Mouse (Mus musculus): ENCODE measurements around the gene Ntan1. TPM values are rescaled to one million over a fixed set of nuclear protein-coding genes. Genes with fewer than 3 reads are reported as not detected.
"Not testable (repeated sequence)": the region's sequence is repeated elsewhere in the genome, so short reads cannot be mapped to it uniquely, and the experiment has no call there.

Ntan1 gene
- 152 and 162 TPM in 2 replicates for polyA plus RNA-seq (2014; fragmentation: Nextera tagmentation; extraction: Ambion mirVana)

DNA sequence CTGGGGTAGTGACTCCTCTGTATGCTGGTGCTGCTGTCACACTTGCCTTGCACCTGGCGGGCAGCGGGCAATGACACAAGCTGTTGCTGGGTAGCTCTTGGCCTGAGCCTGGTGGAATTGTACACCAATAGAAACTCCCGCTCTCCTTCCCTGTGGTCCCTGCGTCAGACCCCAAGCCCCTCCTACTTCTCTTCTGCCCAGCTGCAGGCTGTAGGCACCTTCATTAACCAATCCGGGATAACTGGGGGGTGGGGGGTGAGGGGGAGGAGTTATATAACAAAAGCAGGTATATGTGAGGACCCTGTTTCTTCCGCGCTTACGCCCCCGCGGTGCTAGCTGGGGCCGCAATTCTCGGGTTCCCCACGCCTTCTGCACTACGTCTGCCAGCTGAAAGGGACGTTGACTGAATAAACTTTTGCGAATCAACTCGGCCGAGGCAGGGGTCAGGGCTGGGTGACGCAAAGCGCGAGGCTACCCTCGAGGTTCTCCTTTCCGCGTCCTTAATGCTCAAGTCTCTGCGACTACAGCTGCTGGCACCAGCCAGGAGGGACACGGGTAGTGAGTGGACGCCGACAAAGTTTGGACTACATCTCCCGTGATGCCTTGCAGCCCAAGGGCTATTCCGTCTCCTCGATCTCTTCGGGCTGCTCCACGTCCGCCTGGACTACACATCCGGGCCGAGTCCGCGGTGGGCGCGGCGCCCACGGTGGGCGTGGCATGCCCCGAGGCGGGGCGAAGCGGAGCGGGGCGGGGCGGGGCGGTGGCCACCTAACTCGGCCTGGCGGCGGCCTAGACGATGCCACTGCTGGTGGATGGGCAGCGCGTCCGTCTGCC, at the start of gene Ntan1:
TSS of gene Ntan1 (plus strand) at position 286 of the 834 bp plus-strand sequence.
- ATAC-seq (ENCODE audit: insufficient read depth, low FRiP score, low TSS enrichment), result peak; percentile 96
- Histone ChIP-seq H3K27ac (ENCODE audit: low read depth, low read length) (peak within 1 kb of the TSS; percentile 90), H3K4me3 (ENCODE audit: low read depth, low read length) (peak within 1 kb of the TSS; percentile 75), H3K27me3 (ENCODE audit: control insufficient read depth, insufficient read depth, low read length) (no peaks in the 10 kb centered on the region), H3K4me1 (ENCODE audit: control insufficient read depth, insufficient read depth, low read length) (no peaks in the 10 kb centered on the region), H3K9me3 (ENCODE audit: control insufficient read depth, low read length) (no peaks in the 10 kb centered on the region), H3K36me3 (ENCODE audit: control insufficient read depth, insufficient read depth, low read length) (peaks cover 2% of the 10 kb centered on the region; the same call in 1 of the 2 replicates), H3K9ac (ENCODE audit: low read length) (peak within 1 kb of the TSS; percentile 81), H3K4me2 (ENCODE audit: low read depth) (peak within 1 kb of the TSS; percentile 77)
- peak; percentile 97 for DNase-seq (ENCODE audit: low spot score)
- WGBS, result under 1% methylated on average over 57 of the region's 58 CpGs

DNA sequence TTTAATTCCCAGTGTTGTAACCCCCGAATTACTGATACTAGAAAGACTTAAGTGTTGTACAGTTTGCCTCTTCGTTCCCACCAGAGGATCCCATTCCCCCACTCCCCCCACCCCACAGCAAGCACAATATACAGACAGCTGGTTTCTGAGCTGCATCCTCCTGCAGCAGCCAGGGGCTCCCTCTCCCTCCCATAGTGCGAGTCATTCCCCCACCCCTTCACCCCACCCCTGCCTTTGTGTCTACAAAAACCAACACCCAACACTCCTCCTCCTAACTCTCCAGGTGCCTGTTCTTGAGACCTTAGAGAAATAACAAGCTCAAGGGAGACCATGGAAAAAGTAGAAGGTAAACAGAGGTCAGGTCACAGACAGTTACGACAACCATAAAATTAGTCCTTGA, 47.0 kb upstream of the Ntan1 start:
- H3K36me3 ChIP-seq (ENCODE audit: control insufficient read depth, insufficient read depth, low read length); H3K27ac ChIP-seq (ENCODE audit: low read depth, low read length); H3K9ac ChIP-seq (ENCODE audit: low read length); H3K9me3 ChIP-seq (ENCODE audit: control insufficient read depth, low read length); H3K4me1 ChIP-seq (ENCODE audit: control insufficient read depth, insufficient read depth, low read length); H3K27me3 ChIP-seq (ENCODE audit: control insufficient read depth, insufficient read depth, low read length); ATAC-seq (ENCODE audit: insufficient read depth, low FRiP score, low TSS enrichment); DNase-seq (ENCODE audit: low spot score); H3K4me2 ChIP-seq (ENCODE audit: low read depth); H3K4me3 ChIP-seq (ENCODE audit: low read depth, low read length): not testable (repeated sequence)
- WGBS, result 63% methylated on average over 4 of the region's 4 CpGs

DNA sequence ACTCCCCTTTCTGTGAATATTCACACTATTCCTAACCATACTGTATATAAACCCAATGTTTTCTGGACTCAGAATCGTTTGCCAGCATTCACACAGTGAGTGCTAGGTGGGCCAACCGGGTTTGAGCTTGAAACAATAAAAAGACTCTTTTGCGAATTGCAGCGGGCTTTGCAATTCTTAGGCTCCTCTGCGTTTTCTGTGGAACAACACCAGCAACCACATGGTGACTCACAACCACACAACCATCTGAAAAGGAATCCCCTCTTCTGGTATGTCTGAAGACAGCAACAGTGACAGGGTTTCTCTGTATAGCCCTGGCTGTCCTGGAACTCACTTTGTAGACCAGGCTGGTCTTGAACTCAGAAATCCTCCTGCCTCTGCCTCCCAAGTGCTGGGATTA, 46.6 kb upstream of the Ntan1 start:
- not testable (repeated sequence) for ATAC-seq (ENCODE audit: insufficient read depth, low FRiP score, low TSS enrichment); H3K4me2 ChIP-seq (ENCODE audit: low read depth); H3K9me3 ChIP-seq (ENCODE audit: control insufficient read depth, low read length); H3K9ac ChIP-seq (ENCODE audit: low read length); H3K4me1 ChIP-seq (ENCODE audit: control insufficient read depth, insufficient read depth, low read length); H3K36me3 ChIP-seq (ENCODE audit: control insufficient read depth, insufficient read depth, low read length); DNase-seq (ENCODE audit: low spot score); H3K27ac ChIP-seq (ENCODE audit: low read depth, low read length); H3K4me3 ChIP-seq (ENCODE audit: low read depth, low read length); H3K27me3 ChIP-seq (ENCODE audit: control insufficient read depth, insufficient read depth, low read length)
- 82% methylated on average over 5 of the region's 5 CpGs for WGBS

DNA sequence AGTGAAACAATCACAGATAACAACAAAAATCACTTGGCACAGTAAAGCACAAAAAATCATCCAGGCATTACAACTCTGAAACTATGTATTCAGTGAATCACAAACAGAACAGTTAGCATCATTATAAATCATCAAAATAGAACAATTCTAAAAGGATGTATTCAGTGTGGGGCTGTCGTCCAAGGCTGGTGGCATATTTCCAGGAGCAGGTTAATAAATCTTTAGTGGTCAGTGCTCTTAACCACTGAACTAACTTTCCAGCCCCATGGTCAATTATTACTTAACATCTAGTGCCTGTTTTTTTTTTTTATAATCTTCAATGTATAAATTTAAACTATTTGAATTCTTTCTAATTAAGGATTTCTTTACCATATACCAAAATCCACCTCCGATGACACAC, 44.6 kb upstream of the Ntan1 start:
- WGBS, result 90% methylated on average over 2 of the region's 2 CpGs
- ATAC-seq (ENCODE audit: insufficient read depth, low FRiP score, low TSS enrichment), result not testable (repeated sequence)

DNA sequence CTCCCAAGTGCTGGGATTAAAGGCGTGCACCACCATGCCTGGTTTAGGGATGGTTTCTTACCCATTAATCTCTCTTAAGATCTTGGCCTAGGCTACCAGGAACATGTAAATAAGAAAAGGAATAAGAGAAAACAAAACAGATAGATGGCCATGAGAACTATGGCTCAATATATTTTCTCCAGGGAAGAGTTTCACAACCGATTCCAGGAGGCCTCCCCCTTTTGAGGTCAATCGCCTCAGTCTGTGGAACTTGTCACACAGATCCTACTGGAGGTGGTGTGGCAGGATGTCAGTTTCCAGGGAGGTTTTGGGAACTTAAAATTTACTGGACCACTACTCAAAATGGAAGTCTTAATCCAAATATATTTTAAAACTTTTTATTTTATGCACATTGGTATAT, 44.0 kb upstream of the Ntan1 start:
- not testable (repeated sequence) for H3K27ac ChIP-seq (ENCODE audit: low read depth, low read length); H3K4me1 ChIP-seq (ENCODE audit: control insufficient read depth, insufficient read depth, low read length); H3K36me3 ChIP-seq (ENCODE audit: control insufficient read depth, insufficient read depth, low read length); H3K9ac ChIP-seq (ENCODE audit: low read length); H3K4me2 ChIP-seq (ENCODE audit: low read depth); H3K9me3 ChIP-seq (ENCODE audit: control insufficient read depth, low read length); ATAC-seq (ENCODE audit: insufficient read depth, low FRiP score, low TSS enrichment); H3K27me3 ChIP-seq (ENCODE audit: control insufficient read depth, insufficient read depth, low read length); H3K4me3 ChIP-seq (ENCODE audit: low read depth, low read length); DNase-seq (ENCODE audit: low spot score)
- WGBS, result 86% methylated on average over 3 of the region's 3 CpGs

More for the DNA sequence above, 44.6 kb upstream of the Ntan1 start:
- H3K27ac ChIP-seq (ENCODE audit: low read depth, low read length); H3K36me3 ChIP-seq (ENCODE audit: control insufficient read depth, insufficient read depth, low read length); H3K9me3 ChIP-seq (ENCODE audit: control insufficient read depth, low read length); H3K4me1 ChIP-seq (ENCODE audit: control insufficient read depth, insufficient read depth, low read length); H3K4me2 ChIP-seq (ENCODE audit: low read depth); H3K27me3 ChIP-seq (ENCODE audit: control insufficient read depth, insufficient read depth, low read length); H3K9ac ChIP-seq (ENCODE audit: low read length); DNase-seq (ENCODE audit: low spot score); H3K4me3 ChIP-seq (ENCODE audit: low read depth, low read length): not testable (repeated sequence)

DNA sequence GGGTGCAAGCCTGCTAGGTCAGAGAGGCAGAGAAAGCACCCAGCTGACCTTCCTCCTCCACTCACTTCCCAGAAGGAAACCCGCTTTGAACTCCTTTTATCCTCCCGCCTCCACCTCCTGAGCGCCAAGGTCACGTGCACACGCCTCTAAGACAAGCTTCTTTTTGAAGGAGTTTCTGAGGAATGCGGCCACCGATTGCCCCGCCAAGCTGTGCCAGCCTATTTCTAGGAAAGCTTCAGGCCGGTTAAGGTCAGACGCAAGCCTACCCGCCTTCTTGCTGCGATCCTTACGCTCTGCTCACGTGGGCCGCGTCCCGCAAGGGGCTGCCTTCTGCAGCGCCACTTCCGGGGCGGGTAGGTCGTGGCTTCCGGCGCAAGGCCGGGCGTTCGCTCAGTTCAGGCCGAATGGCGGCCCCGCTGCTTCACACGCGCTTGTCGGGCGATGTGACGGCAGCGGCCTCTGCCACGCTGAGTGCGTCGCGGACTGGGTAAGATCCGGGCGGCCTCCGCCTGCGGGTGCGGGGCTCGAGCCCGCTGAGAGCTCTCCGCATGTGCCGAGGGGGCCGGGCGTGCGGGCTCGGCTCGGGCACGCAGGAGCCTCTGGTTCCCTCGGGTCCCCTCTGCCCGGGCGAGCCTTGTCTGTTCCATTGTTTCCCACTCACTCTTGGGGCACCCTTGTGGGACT, 38.1 kb upstream of the Ntan1 start, which contains the start of gene Rrn3:
TSS of gene Rrn3 (plus strand) at position 356 of the 684 bp plus-strand sequence.
- Histone ChIP-seq H3K9me3 (ENCODE audit: control insufficient read depth, low read length) (no peaks in the 10 kb centered on the region), H3K4me3 (ENCODE audit: low read depth, low read length) (peak within 1 kb of the TSS; percentile 86), H3K4me2 (ENCODE audit: low read depth) (peak within 1 kb of the TSS; percentile 75), H3K9ac (ENCODE audit: low read length) (peak within 1 kb of the TSS; percentile 91), H3K4me1 (ENCODE audit: control insufficient read depth, insufficient read depth, low read length) (peaks cover 4% of the 10 kb centered on the region; the same call in 1 of the 2 replicates), H3K27ac (ENCODE audit: low read depth, low read length) (peak within 1 kb of the TSS; percentile 70), H3K36me3 (ENCODE audit: control insufficient read depth, insufficient read depth, low read length) (peaks cover 4% of the 10 kb centered on the region), H3K27me3 (ENCODE audit: control insufficient read depth, insufficient read depth, low read length) (no peaks in the 10 kb centered on the region)
- peak; percentile 98 for ATAC-seq (ENCODE audit: insufficient read depth, low FRiP score, low TSS enrichment)
- DNase-seq (ENCODE audit: low spot score), result peak; percentile 93
- WGBS, result under 1% methylated on average over 57 of the region's 57 CpGs

DNA sequence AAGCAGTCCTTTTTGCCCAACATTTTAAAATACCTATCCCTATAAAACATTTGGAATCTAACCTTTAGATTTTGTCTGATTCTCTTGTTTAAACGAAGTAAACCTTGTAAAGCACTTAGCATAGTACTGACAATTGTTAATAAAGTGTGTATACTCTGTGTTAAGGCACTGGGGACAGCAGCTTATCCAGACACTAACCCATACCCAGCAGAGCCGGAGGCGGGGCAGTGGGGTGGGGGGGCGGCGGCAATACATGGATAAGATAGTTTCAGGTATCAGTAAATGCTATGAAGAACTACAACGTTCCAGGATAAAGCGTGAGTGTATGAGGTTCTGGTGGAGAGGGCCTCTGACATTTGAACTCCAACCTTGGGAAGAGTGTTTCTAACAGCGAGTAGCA, 37.4 kb upstream of the Ntan1 start:
- no peak overlapping the region for H3K27ac ChIP-seq (ENCODE audit: low read depth, low read length)
- WGBS, result 35% methylated on average over 8 of the region's 8 CpGs
- peak overlapping the region; percentile 75 for H3K4me2 ChIP-seq (ENCODE audit: low read depth)
- H3K4me1 ChIP-seq (ENCODE audit: control insufficient read depth, insufficient read depth, low read length), result peaks cover 4% of the 10 kb centered on the region; the same call in 1 of the 2 replicates
- ATAC-seq (ENCODE audit: insufficient read depth, low FRiP score, low TSS enrichment), result no peak
- H3K27me3 ChIP-seq (ENCODE audit: control insufficient read depth, insufficient read depth, low read length), result no peaks in the 10 kb centered on the region
- DNase-seq (ENCODE audit: low spot score), result no peak
- H3K36me3 ChIP-seq (ENCODE audit: control insufficient read depth, insufficient read depth, low read length), result peaks cover 4% of the 10 kb centered on the region
- peak overlapping the region; percentile 91 for H3K9ac ChIP-seq (ENCODE audit: low read length)
- peak overlapping the region; percentile 86 for H3K4me3 ChIP-seq (ENCODE audit: low read depth, low read length)
- no peaks in the 10 kb centered on the region for H3K9me3 ChIP-seq (ENCODE audit: control insufficient read depth, low read length)

DNA sequence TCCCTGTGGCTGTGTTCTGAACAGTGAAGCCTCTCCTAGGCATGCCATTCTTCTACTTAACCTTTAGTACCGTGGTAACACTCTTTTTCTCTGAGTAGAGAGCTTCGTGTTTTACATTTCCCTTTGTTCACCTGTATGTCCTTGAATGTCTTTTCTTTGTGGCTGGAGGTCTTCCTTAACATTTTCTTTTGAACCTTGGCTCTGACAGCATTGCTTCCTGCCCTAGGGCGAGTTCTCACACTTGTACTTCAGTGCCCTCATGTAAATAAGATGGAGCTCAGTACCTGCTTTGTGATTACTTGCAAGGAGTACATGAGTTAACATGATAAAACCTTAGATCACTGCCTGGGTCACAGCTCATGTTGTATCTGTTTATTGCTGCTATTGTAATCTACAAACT, 32.7 kb upstream of the Ntan1 start:
- no peaks in the 10 kb centered on the region for H3K4me1 ChIP-seq (ENCODE audit: control insufficient read depth, insufficient read depth, low read length)
- H3K27ac ChIP-seq (ENCODE audit: low read depth, low read length), result no peak overlapping the region
- DNase-seq (ENCODE audit: low spot score) (no peak), ATAC-seq (ENCODE audit: insufficient read depth, low FRiP score, low TSS enrichment) (no peak)
- WGBS, result 85% methylated on average over 3 of the region's 3 CpGs
- no peaks in the 10 kb centered on the region for H3K27me3 ChIP-seq (ENCODE audit: control insufficient read depth, insufficient read depth, low read length)
- peaks cover 8% of the 10 kb centered on the region for H3K36me3 ChIP-seq (ENCODE audit: control insufficient read depth, insufficient read depth, low read length)
- H3K9ac ChIP-seq (ENCODE audit: low read length), result no peak overlapping the region
- no peak overlapping the region for H3K4me2 ChIP-seq (ENCODE audit: low read depth)
- no peak overlapping the region for H3K4me3 ChIP-seq (ENCODE audit: low read depth, low read length)
- H3K9me3 ChIP-seq (ENCODE audit: control insufficient read depth, low read length), result no peaks in the 10 kb centered on the region
